Mouse (Mus musculus): ENCODE results near the gene Fbxl18. TPM values are rescaled to one million over a fixed set of nuclear protein-coding genes. Genes with fewer than 3 reads are reported as not detected.
"Not testable (repeated sequence)": the region's sequence is repeated elsewhere in the genome, so short reads cannot be mapped to it uniquely, and the experiment has no call there.

Gene Fbxl18
- polyA plus RNA-seq, 1 experiment from 2014 or later: 27.7 TPM

- Histone ChIP-seq H3K27ac (replicated peaks) (no peak overlapping the region), H3K4me3 (no peak overlapping the region), H3K36me3 (no peaks in the 10 kb centered on the region), H3K9me3 (0 out of 2 replicates have a peak, but pooled peaks cover 6% of the 10 kb centered on the region), H3K4me2 (replicated peaks) (no peak overlapping the region), H3K27me3 (no peaks in the 10 kb centered on the region), H3K9ac (replicated peaks) (no peak overlapping the region), H3K4me1 (0 out of 2 replicates have a peak, but pooled peaks cover 5% of the 10 kb centered on the region)
- ATAC-seq (ENCODE audit: low FRiP score, low read depth): no peak
- 84% methylated on average over 6 of the region's 6 CpGs for WGBS
Measured at GRCm38 (mm10) chr5:142853585-142853984, 41.6 kb downstream of the Fbxl18 start.

- no peak for ATAC-seq (ENCODE audit: low FRiP score, low read depth)
- Histone ChIP-seq H3K27ac (replicated peaks) (no peak overlapping the region), H3K27me3 (no peaks in the 10 kb centered on the region), H3K4me1 (no peaks in the 10 kb centered on the region), H3K9ac (replicated peaks) (no peak overlapping the region), H3K9me3 (0 out of 2 replicates have a peak, but pooled peaks cover 6% of the 10 kb centered on the region), H3K4me2 (replicated peaks) (no peak overlapping the region), H3K36me3 (no peaks in the 10 kb centered on the region), H3K4me3 (no peak overlapping the region)
- 70% methylated on average over 5 of the region's 5 CpGs for WGBS
Measured at GRCm38 (mm10) chr5:142851681-142852049, 43.6 kb downstream of the Fbxl18 start.

GRCm38 (mm10) chr5:142850916-142851680 lies 44.1 kb downstream of the Fbxl18 start:
- Histone ChIP-seq H3K36me3 (no peaks in the 10 kb centered on the region), H3K9ac (replicated peaks) (no peak overlapping the region), H3K27me3 (no peaks in the 10 kb centered on the region), H3K4me1 (no peaks in the 10 kb centered on the region), H3K4me3 (no peak overlapping the region), H3K9me3 (0 out of 2 replicates have a peak, but pooled peaks cover 6% of the 10 kb centered on the region), H3K4me2 (replicated peaks) (no peak overlapping the region), H3K27ac (replicated peaks) (no peak overlapping the region)
- no peak for ATAC-seq (ENCODE audit: low FRiP score, low read depth)
- WGBS: 81% methylated on average over 7 of the region's 7 CpGs

DNA sequence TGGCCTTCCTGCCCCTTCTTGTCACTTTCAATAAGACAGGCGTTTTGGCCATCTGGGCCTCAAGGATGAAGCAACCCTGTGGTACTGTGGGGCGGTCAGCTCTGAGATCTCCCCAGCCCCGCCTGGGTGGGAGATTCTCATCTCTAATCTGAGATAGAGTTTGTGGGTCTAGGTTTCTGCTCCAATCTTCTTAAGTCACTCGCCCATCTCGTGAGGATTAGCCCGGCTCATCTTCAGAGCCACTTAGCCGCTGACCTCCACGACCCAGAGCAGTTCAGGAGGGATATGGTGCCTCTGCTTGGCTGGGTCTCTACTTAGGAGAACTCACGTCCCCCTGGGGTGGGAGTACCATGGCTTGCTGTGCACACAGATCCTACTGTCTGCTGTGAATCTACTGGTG lies 44.7 kb downstream of the Fbxl18 start:
- Histone ChIP-seq H3K4me1 (no peaks in the 10 kb centered on the region), H3K4me2 (replicated peaks) (no peak overlapping the region), H3K27me3 (no peaks in the 10 kb centered on the region), H3K9me3 (0 out of 2 replicates have a peak, but pooled peaks cover 6% of the 10 kb centered on the region), H3K9ac (replicated peaks) (no peak overlapping the region), H3K4me3 (no peak overlapping the region), H3K27ac (replicated peaks) (no peak overlapping the region), H3K36me3 (no peaks in the 10 kb centered on the region)
- 58% methylated on average over 9 of the region's 9 CpGs for WGBS
- ATAC-seq (ENCODE audit: low FRiP score, low read depth): no peak

DNA sequence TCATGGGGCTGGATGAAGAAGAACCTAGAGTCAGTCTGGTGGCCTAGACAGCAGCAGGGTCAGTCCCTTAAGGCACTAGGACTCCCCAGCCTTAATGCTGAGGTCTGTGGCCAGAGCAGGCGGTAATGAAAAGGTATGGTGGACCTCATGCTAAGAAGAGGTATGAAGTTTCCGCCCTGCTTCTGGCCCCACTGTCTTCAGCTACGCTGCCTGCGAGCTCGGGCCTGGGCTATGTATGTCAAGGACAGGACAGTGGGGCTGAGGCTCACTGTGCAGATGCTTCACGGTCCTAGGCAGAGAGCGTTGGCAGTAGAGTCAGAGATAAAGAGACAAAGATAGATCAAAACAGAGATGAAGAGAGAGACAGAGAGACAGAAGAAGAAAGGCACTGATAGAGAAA lies 46.3 kb downstream of the Fbxl18 start:
- no peaks in the 10 kb centered on the region for H3K4me1 ChIP-seq
- 95% methylated on average over 7 of the region's 7 CpGs for WGBS
- H3K27me3 ChIP-seq: no peaks in the 10 kb centered on the region
- no peak overlapping the region for H3K4me3 ChIP-seq
- no peak overlapping the region for H3K27ac ChIP-seq (replicated peaks)
- H3K9me3 ChIP-seq: no peaks in the 10 kb centered on the region
- ATAC-seq (ENCODE audit: low FRiP score, low read depth): no peak
- H3K36me3 ChIP-seq: no peaks in the 10 kb centered on the region
- H3K4me2 ChIP-seq (replicated peaks): no peak overlapping the region
- H3K9ac ChIP-seq (replicated peaks): no peak overlapping the region

DNA sequence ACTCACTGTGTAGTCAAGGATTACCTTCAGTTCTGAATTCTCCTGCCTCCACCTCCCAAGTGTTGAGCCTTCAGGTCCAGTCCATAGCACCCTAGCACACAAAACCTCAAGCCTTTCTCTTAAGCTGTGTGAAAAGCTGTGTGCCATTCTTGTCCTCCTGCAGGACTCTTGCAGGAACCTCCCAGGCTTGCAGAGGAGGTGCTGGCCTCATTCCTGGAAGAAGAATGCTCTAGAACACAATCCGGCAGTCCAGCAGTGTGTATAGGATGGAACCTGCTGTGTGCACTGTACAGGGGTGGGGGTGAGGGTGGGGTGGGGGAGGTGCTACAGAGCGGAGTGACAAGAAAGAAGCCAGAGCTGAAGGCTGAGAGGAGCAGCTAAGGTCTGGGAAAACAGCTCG lies 47.1 kb downstream of the Fbxl18 start:
- no peak overlapping the region for H3K4me3 ChIP-seq
- no peaks in the 10 kb centered on the region for H3K27me3 ChIP-seq
- H3K9ac ChIP-seq (replicated peaks): no peak overlapping the region
- H3K4me2 ChIP-seq (replicated peaks): no peak overlapping the region
- no peaks in the 10 kb centered on the region for H3K36me3 ChIP-seq
- H3K4me1 ChIP-seq: no peaks in the 10 kb centered on the region
- no peak overlapping the region for H3K27ac ChIP-seq (replicated peaks)
- 81% methylated on average over 3 of the region's 3 CpGs for WGBS
- H3K9me3 ChIP-seq: no peaks in the 10 kb centered on the region
- no peak for ATAC-seq (ENCODE audit: low FRiP score, low read depth)

DNA sequence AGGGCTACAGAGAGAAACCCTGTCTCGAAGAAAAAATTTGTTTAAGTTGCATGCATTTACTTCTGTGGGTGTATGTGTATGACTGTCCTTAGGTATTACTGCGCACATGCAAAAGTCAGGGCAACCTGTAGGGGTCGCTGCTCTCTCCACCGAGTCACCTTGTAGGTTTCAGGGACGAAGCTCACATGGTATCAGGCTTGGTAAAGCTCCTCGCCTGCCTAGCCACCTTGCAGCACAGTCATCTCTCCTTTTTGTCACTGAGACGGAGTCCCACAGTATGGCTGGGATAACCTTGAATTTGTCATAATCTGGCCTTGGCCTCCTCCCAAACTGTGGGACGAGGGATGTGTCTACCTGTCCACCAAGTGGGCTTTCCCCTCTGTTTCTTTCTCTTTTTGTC lies 50.8 kb downstream of the Fbxl18 start:
- Histone ChIP-seq H3K4me2 (replicated peaks) (no peak overlapping the region), H3K36me3 (no peaks in the 10 kb centered on the region), H3K27me3 (no peaks in the 10 kb centered on the region), H3K4me1 (no peaks in the 10 kb centered on the region), H3K27ac (replicated peaks) (no peak overlapping the region), H3K4me3 (no peak overlapping the region), H3K9ac (replicated peaks) (no peak overlapping the region), H3K9me3 (no peaks in the 10 kb centered on the region)
- no peak for ATAC-seq (ENCODE audit: low FRiP score, low read depth)
- 65% methylated on average over 8 of the region's 8 CpGs for WGBS

- no peak overlapping the region for H3K4me2 ChIP-seq (replicated peaks)
- WGBS: 23% methylated on average over 7 of the region's 7 CpGs
- H3K27ac ChIP-seq (replicated peaks): no peak overlapping the region
- H3K9ac ChIP-seq (replicated peaks): no peak overlapping the region
- no peak overlapping the region for H3K4me3 ChIP-seq
- peak; percentile 44 for ATAC-seq (ENCODE audit: low FRiP score, low read depth)
- H3K4me1 ChIP-seq: no peaks in the 10 kb centered on the region
- no peaks in the 10 kb centered on the region for H3K9me3 ChIP-seq
- no peaks in the 10 kb centered on the region for H3K36me3 ChIP-seq
- H3K27me3 ChIP-seq: no peaks in the 10 kb centered on the region
Measured at GRCm38 (mm10) chr5:142842137-142842642, 53.0 kb downstream of the Fbxl18 start.

- no peak overlapping the region for H3K4me3 ChIP-seq
- no peaks in the 10 kb centered on the region for H3K4me1 ChIP-seq
- no peaks in the 10 kb centered on the region for H3K27me3 ChIP-seq
- H3K27ac ChIP-seq (replicated peaks): no peak overlapping the region
- no peaks in the 10 kb centered on the region for H3K9me3 ChIP-seq
- ATAC-seq (ENCODE audit: low FRiP score, low read depth): no peak
- no peak overlapping the region for H3K4me2 ChIP-seq (replicated peaks)
- H3K36me3 ChIP-seq: no peaks in the 10 kb centered on the region
- no peak overlapping the region for H3K9ac ChIP-seq (replicated peaks)
- WGBS: 82% methylated on average over 8 of the region's 8 CpGs
Measured at GRCm38 (mm10) chr5:142841372-142842136, 53.7 kb downstream of the Fbxl18 start.

DNA sequence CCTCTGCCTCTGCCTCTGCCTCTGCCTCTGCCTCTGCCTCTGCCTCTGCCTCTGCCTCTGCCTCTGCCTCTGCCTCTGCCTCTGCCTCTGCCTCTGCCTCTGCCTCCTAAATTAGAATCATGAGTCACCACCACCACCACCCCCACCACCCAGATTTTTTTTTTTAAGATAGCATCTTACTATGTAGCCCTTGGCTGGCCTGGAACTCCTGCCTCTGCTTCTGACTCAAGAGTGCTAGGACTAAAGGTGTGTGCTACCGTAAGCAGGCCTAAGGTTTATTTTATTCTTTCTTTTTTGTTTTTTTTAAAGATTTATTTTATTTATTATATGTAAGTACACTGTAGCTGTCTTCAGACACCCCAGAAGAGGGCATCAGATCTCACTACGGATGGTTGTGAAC lies 57.8 kb downstream of the Fbxl18 start:
- not testable (repeated sequence) for H3K36me3 ChIP-seq; H3K9me3 ChIP-seq; H3K4me1 ChIP-seq; H3K9ac ChIP-seq (replicated peaks); H3K4me2 ChIP-seq (replicated peaks); H3K27ac ChIP-seq (replicated peaks); H3K4me3 ChIP-seq; ATAC-seq (ENCODE audit: low FRiP score, low read depth); H3K27me3 ChIP-seq
- 92% methylated on average over 2 of the region's 2 CpGs for WGBS

DNA sequence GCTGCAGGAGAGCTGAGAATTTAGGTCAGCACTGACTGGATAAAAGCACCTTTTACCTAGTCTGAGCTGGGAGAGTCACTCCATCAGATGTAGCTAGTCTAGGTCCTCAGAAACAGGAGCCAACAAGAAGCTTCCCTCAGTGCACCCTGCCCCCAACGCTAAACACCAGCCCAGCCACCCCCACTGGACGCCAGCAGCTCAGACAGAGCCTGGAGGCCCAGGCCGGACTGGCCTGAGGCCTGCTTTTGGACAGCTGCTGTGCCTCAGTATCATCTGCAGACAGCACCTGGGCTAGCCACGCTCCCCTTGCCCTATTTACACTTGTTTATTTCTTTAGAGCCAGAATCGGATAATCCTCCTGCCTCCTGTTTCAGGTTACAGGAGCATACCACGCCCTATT lies 58.3 kb downstream of the Fbxl18 start:
- no peaks in the 10 kb centered on the region for H3K36me3 ChIP-seq
- no peaks in the 10 kb centered on the region for H3K9me3 ChIP-seq
- ATAC-seq (ENCODE audit: low FRiP score, low read depth): no peak
- no peaks in the 10 kb centered on the region for H3K27me3 ChIP-seq
- H3K4me1 ChIP-seq: no peaks in the 10 kb centered on the region
- H3K27ac ChIP-seq (replicated peaks): no peak overlapping the region
- no peak overlapping the region for H3K4me2 ChIP-seq (replicated peaks)
- 74% methylated on average over 6 of the region's 6 CpGs for WGBS
- no peak overlapping the region for H3K4me3 ChIP-seq
- no peak overlapping the region for H3K9ac ChIP-seq (replicated peaks)

DNA sequence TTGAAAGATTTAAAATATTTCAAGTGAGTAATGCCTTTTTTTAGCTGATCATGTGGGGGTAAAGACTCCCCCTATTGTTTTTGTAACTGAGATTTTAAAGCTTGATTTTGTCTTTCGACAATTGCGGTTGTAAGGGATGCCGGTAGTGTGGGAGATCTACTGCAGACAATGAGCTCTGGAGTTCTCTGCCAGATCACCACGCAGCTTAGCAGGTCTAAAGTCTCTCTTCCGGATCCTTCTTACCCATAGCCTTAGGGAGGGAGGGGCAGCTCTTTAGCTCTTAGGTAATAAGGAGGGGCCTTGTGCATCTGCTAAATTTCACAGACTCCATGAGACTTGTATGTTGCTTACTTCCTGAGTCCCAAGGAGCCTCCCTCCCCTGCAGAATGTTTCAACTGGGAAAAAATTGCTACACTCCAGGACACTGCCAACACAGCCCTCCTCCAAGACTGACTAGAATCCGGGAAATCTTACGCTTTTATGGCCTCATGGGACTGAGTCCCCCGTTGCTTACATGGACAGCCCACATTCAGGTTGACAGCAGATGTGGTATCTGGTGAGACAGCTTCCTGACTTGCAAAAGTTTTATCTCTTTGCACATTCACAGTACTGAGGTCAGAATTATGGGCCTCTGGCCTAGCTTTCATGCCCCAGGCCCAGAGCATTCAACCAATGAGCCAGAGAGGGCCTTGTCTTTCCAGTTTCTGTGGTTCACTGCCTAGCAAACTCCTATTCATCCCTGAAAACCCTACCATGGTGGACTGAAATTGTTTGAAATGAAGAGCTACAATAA lies 61.4 kb downstream of the Fbxl18 start:
- H3K9ac ChIP-seq (replicated peaks): no peak overlapping the region
- no peak for ATAC-seq (ENCODE audit: low FRiP score, low read depth)
- no peak overlapping the region for H3K4me3 ChIP-seq
- no peak overlapping the region for H3K4me2 ChIP-seq (replicated peaks)
- H3K27me3 ChIP-seq: no peaks in the 10 kb centered on the region
- H3K27ac ChIP-seq (replicated peaks): no peak overlapping the region
- H3K9me3 ChIP-seq: no peaks in the 10 kb centered on the region
- H3K36me3 ChIP-seq: no peaks in the 10 kb centered on the region
- WGBS: 78% methylated on average over 8 of the region's 8 CpGs
- no peaks in the 10 kb centered on the region for H3K4me1 ChIP-seq
